Mouse (Mus musculus): ENCODE results near the gene Mpzl3. TPM values are rescaled to one million over a fixed set of nuclear protein-coding genes. Genes with fewer than 3 reads are reported as not detected.

Mpzl3 gene
- polyA plus RNA-seq, 1 experiment from 2014 or later: 3.0 TPM

Other genes with a start within 250 kb of the Mpzl3 start
- gene Kmt2a, start 173.9 kb upstream of the Mpzl3 start, polyA plus RNA-seq (2015; fragmentation: Nextera tagmentation; extraction: Ambion mirVana): 14.6 and 16.3 TPM in 2 replicates
- gene Atp5l, start 134.4 kb upstream of the Mpzl3 start, polyA plus RNA-seq (2015; fragmentation: Nextera tagmentation; extraction: Ambion mirVana): 714 and 843 TPM in 2 replicates
- 23.7 and 25.5 TPM in 2 replicates for gene Ube4a, start 89.6 kb upstream of the Mpzl3 start, polyA plus RNA-seq (2015; fragmentation: Nextera tagmentation; extraction: Ambion mirVana)
- not detected in 2 replicates for gene Cd3g, start 74.8 kb upstream of the Mpzl3 start, polyA plus RNA-seq (2015; fragmentation: Nextera tagmentation; extraction: Ambion mirVana)
- gene Cd3d, start 73.4 kb upstream of the Mpzl3 start, polyA plus RNA-seq (2015; fragmentation: Nextera tagmentation; extraction: Ambion mirVana): not detected in 2 replicates
- 0.28 TPM in 1 of 2 replicates, not detected in the other for gene Cd3e, start 45.6 kb upstream of the Mpzl3 start, polyA plus RNA-seq (2015; fragmentation: Nextera tagmentation; extraction: Ambion mirVana)
- gene Mpzl2, start 15.4 kb upstream of the Mpzl3 start, polyA plus RNA-seq (2015; fragmentation: Nextera tagmentation; extraction: Ambion mirVana): 17.9 and 20.5 TPM in 2 replicates
- gene Jaml, start 24.0 kb downstream of the Mpzl3 start, polyA plus RNA-seq (2015; fragmentation: Nextera tagmentation; extraction: Ambion mirVana): 0.19 and 0.42 TPM in 2 replicates
- gene Scn2b, start 62.6 kb downstream of the Mpzl3 start, polyA plus RNA-seq (2015; fragmentation: Nextera tagmentation; extraction: Ambion mirVana): 4.6 and 5.4 TPM in 2 replicates
- gene Scn4b, start 83.2 kb downstream of the Mpzl3 start, polyA plus RNA-seq (2015; fragmentation: Nextera tagmentation; extraction: Ambion mirVana): 0.51 and 0.62 TPM in 2 replicates
- not detected in 2 replicates for gene BC049352, start 126.8 kb downstream of the Mpzl3 start, polyA plus RNA-seq (2015; fragmentation: Nextera tagmentation; extraction: Ambion mirVana)
- 0.27 and 1.4 TPM in 2 replicates for gene Tmprss4, start 148.9 kb downstream of the Mpzl3 start, polyA plus RNA-seq (2015; fragmentation: Nextera tagmentation; extraction: Ambion mirVana)
- 0.77 and 1.2 TPM in 2 replicates for gene Il10ra, start 214.0 kb downstream of the Mpzl3 start, polyA plus RNA-seq (2015; fragmentation: Nextera tagmentation; extraction: Ambion mirVana)

Data from kidney, embryonic 15.5 days (tissue).